Mouse (Mus musculus): ENCODE data around the gene Spats2. TPM values are rescaled to one million over a fixed set of nuclear protein-coding genes. Genes with fewer than 3 reads are reported as not detected.

Gene Spats2
- polyA plus RNA-seq, 1 experiment from 2014 or later = 23.8 TPM

- no peak overlapping the region; the same call in 1 of the 2 replicates for H3K27ac ChIP-seq
- H3K36me3 ChIP-seq = no peaks in the 10 kb centered on the region
- ATAC-seq = no peak
- H3K4me3 ChIP-seq = peak overlapping the region; percentile 38
- 32% methylated on average over 3 of the region's 3 CpGs for WGBS (ENCODE audit: insufficient replicate concordance)
- peak overlapping the region; percentile 66 for H3K4me2 ChIP-seq
- H3K27me3 ChIP-seq (replicated peaks) = peaks cover 68% of the 10 kb centered on the region
- no peaks in the 10 kb centered on the region for H3K9me3 ChIP-seq (replicated peaks)
- peaks cover 25% of the 10 kb centered on the region for H3K4me1 ChIP-seq
- H3K9ac ChIP-seq = 0 out of 2 replicates have a peak overlapping the region, but pooled peaks have one; percentile 48
These were observed 25.7 kb upstream of the Spats2 start for GRCm38 (mm10) chr15:99099984-99100383.

- H3K27me3 ChIP-seq (replicated peaks) = peaks cover 19% of the 10 kb centered on the region
- H3K9ac ChIP-seq = no peak overlapping the region
- H3K27ac ChIP-seq = no peak overlapping the region
- WGBS (ENCODE audit: insufficient replicate concordance) = 38% methylated on average over 7 of the region's 7 CpGs
- no peak overlapping the region for H3K4me2 ChIP-seq
- ATAC-seq = no peak
- H3K9me3 ChIP-seq (replicated peaks) = no peaks in the 10 kb centered on the region
- H3K4me1 ChIP-seq = 0 out of 2 replicates have a peak, but pooled peaks cover 3% of the 10 kb centered on the region
- no peak overlapping the region for H3K4me3 ChIP-seq
- H3K36me3 ChIP-seq = peaks cover 8% of the 10 kb centered on the region; the same call in 1 of the 2 replicates
These were observed 20.5 kb upstream of the Spats2 start for GRCm38 (mm10) chr15:99105238-99105637.

DNA sequence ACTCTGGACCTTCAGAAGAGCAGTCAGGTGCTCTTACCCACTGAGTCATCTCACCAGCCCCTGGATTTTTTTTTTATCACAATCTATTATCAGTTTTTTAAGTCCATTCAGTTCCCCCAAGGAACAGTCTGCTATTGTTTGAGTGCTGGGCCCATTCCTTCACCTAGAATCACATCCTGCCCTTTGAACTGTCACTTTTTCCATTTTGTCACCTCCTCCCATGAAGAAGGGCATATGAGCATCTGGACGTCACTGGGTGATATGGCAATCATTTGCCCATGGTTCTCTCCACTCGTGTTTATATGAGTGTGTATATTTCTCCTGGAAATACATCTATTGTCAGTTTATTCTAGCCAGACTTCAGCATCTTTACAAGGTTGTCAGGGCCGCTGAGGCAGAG, 17.9 kb upstream of the Spats2 start:
- WGBS (ENCODE audit: insufficient replicate concordance) = 65% methylated on average over 3 of the region's 3 CpGs
- Histone ChIP-seq H3K4me1 (peaks cover 12% of the 10 kb centered on the region; the same call in 1 of the 2 replicates), H3K27me3 (replicated peaks) (0 out of 2 replicates have a peak, but pooled peaks cover 6% of the 10 kb centered on the region), H3K9ac (no peak overlapping the region), H3K4me2 (no peak overlapping the region), H3K36me3 (peaks cover 8% of the 10 kb centered on the region; the same call in 1 of the 2 replicates), H3K4me3 (no peak overlapping the region), H3K27ac (no peak overlapping the region), H3K9me3 (replicated peaks) (no peaks in the 10 kb centered on the region)
- ATAC-seq = no peak

DNA sequence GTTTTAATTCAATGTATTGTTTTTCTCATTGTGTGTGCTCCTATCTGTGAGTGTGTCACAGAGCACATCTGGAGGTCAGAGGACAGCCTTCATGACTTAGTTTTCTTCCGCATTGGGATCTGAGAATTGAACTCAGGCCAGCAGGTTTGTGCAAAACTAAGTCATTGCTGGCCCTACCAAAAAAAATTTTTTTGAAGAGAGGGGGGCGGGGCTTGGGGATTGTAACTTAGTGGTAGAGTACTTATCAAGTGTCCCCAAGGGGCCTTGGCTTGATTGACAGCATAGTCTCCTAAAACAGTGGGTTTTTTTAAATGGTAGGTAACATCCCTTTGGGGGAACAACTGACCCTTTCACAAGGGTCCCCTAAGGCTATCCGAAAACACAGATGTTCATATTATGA, 14.6 kb upstream of the Spats2 start:
- Histone ChIP-seq H3K4me3 (no peak overlapping the region), H3K4me2 (no peak overlapping the region), H3K9ac (no peak overlapping the region), H3K36me3 (peaks cover under 1% of the 10 kb centered on the region; the same call in 1 of the 2 replicates), H3K9me3 (replicated peaks) (no peaks in the 10 kb centered on the region), H3K27me3 (replicated peaks) (0 out of 2 replicates have a peak, but pooled peaks cover 2% of the 10 kb centered on the region), H3K4me1 (peaks cover 28% of the 10 kb centered on the region), H3K27ac (no peak overlapping the region)
- no peak for ATAC-seq
- 65% methylated on average over 3 of the region's 3 CpGs for WGBS (ENCODE audit: insufficient replicate concordance)

GRCm38 (mm10) chr15:99111809-99112208, 13.9 kb upstream of the Spats2 start:
- no peak for ATAC-seq
- no peak overlapping the region for H3K4me2 ChIP-seq
- H3K4me1 ChIP-seq = peaks cover 31% of the 10 kb centered on the region
- H3K36me3 ChIP-seq = no peaks in the 10 kb centered on the region
- 0 out of 2 replicates have a peak, but pooled peaks cover 2% of the 10 kb centered on the region for H3K27me3 ChIP-seq (replicated peaks)
- no peak overlapping the region for H3K4me3 ChIP-seq
- H3K9ac ChIP-seq = no peak overlapping the region
- 56% methylated on average over 4 of the region's 4 CpGs for WGBS (ENCODE audit: insufficient replicate concordance)
- H3K27ac ChIP-seq = no peak overlapping the region
- no peaks in the 10 kb centered on the region for H3K9me3 ChIP-seq (replicated peaks)

DNA sequence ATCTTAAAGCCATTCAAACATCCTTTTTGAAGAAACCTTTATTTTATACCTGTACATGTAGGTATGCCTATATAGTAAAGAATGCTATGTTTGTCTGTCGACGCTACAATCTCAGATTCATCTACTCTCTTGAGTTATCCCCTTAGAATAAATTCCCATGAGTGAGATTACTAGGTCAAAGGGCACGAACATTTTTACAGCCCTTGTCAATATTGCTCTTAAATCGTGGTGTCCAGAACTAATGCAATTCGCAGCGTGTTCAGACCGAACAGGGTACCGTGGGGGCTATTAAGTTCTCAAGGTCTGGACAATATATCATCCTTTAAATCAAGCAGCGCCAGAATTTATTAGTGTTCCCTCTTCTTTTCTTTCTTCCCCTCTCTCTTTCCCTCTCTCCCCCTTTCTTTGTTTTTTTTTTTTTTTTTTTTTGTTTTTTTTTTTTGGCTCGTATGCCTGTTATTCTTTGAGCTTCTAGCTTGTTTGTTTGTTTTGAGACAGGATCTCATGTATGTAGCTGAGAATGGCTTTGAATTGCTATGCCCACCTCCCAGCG, 12.8 kb upstream of the Spats2 start:
- Histone ChIP-seq H3K36me3 (no peaks in the 10 kb centered on the region), H3K4me3 (peak overlapping the region; percentile 38; the same call in 1 of the 2 replicates), H3K4me1 (peaks cover 31% of the 10 kb centered on the region), H3K9ac (no peak overlapping the region), H3K4me2 (peak overlapping the region; percentile 66), H3K27ac (no peak overlapping the region), H3K9me3 (replicated peaks) (no peaks in the 10 kb centered on the region), H3K27me3 (replicated peaks) (0 out of 2 replicates have a peak, but pooled peaks cover 2% of the 10 kb centered on the region)
- ATAC-seq = no peak
- 62% methylated on average over 11 of the region's 11 CpGs for WGBS (ENCODE audit: insufficient replicate concordance)

GRCm38 (mm10) chr15:99113396-99113975, 12.2 kb upstream of the Spats2 start:
- H3K27ac ChIP-seq = no peak overlapping the region
- ATAC-seq = peak; percentile 57; the same call in 1 of the 2 replicates
- no peak overlapping the region for H3K9ac ChIP-seq
- WGBS (ENCODE audit: insufficient replicate concordance) = 2% methylated on average over 9 of the region's 9 CpGs
- H3K27me3 ChIP-seq (replicated peaks) = 0 out of 2 replicates have a peak, but pooled peaks cover 2% of the 10 kb centered on the region
- no peaks in the 10 kb centered on the region for H3K36me3 ChIP-seq
- peak overlapping the region; percentile 66 for H3K4me2 ChIP-seq
- H3K4me3 ChIP-seq = peak overlapping the region; percentile 38
- H3K4me1 ChIP-seq = peaks cover 31% of the 10 kb centered on the region
- no peaks in the 10 kb centered on the region for H3K9me3 ChIP-seq (replicated peaks)

DNA sequence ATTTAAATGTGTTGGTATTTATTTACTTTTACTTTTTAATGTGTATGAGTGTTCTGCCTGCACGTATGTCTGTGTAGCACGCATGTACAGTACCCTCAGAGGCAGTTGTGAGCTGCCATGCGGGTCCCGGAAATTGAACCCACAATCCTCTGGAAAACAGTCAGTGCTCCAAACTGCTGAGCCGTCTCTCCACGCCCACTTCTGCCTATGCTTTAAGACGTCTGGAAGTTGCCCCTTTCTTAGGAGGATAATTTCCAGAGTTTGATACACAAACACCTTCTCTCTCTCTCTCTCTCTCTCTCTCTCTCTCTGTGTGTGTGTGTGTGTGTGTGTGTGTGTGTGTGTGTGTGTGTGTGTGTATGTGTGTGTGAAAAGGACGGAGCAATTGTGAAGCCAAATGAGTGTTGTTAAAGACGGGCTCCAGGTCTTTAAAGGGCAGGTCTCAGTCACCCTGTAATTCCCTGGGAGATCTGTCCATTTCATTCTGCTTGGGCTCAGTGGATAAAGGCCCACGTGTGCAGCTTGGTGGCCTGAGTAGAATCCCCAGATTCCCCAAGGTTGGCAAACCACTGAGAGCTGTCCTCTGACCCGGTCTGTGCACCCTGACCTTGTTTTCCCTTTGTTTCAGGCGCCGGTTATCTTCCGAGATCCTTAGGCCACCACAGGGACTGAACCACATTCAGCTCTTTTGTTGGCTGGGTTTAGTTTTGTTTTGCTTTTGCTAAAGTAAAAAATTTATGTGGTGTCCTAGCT, 11.2 kb upstream of the Spats2 start:
- H3K36me3 ChIP-seq = no peaks in the 10 kb centered on the region
- no peak overlapping the region for H3K4me3 ChIP-seq
- ATAC-seq = no peak
- peaks cover 31% of the 10 kb centered on the region for H3K4me1 ChIP-seq
- WGBS (ENCODE audit: insufficient replicate concordance) = 54% methylated on average over 14 of the region's 14 CpGs
- no peak overlapping the region for H3K9ac ChIP-seq
- H3K4me2 ChIP-seq = no peak overlapping the region
- H3K27me3 ChIP-seq (replicated peaks) = 0 out of 2 replicates have a peak, but pooled peaks cover 2% of the 10 kb centered on the region
- H3K27ac ChIP-seq = peak overlapping the region; percentile 11; the same call in 1 of the 2 replicates
- no peaks in the 10 kb centered on the region for H3K9me3 ChIP-seq (replicated peaks)

GRCm38 (mm10) chr15:99115065-99115423, 10.7 kb upstream of the Spats2 start:
- Histone ChIP-seq H3K4me3 (no peak overlapping the region), H3K27ac (no peak overlapping the region; the same call in 1 of the 2 replicates), H3K4me2 (no peak overlapping the region), H3K9me3 (replicated peaks) (no peaks in the 10 kb centered on the region), H3K27me3 (replicated peaks) (0 out of 2 replicates have a peak, but pooled peaks cover 2% of the 10 kb centered on the region), H3K4me1 (peaks cover 31% of the 10 kb centered on the region), H3K9ac (no peak overlapping the region), H3K36me3 (no peaks in the 10 kb centered on the region)
- ATAC-seq = no peak
- 56% methylated on average over 7 of the region's 7 CpGs for WGBS (ENCODE audit: insufficient replicate concordance)

GRCm38 (mm10) chr15:99116539-99116938, 9.2 kb upstream of the Spats2 start:
- Histone ChIP-seq H3K27me3 (replicated peaks) (peaks cover 9% of the 10 kb centered on the region), H3K9ac (no peak overlapping the region), H3K4me2 (0 out of 2 replicates have a peak overlapping the region, but pooled peaks have one; percentile 3), H3K4me1 (peaks cover 36% of the 10 kb centered on the region), H3K4me3 (no peak overlapping the region), H3K27ac (no peak overlapping the region), H3K36me3 (no peaks in the 10 kb centered on the region), H3K9me3 (replicated peaks) (no peaks in the 10 kb centered on the region)
- ATAC-seq = no peak
- 30% methylated on average over 11 of the region's 11 CpGs for whole genome bisulfite sequencing (ENCODE audit: insufficient replicate concordance)

GRCm38 (mm10) chr15:99120814-99121213, 4.9 kb upstream of the Spats2 start:
- Histone ChIP-seq H3K4me1 (peaks cover 28% of the 10 kb centered on the region), H3K36me3 (no peaks in the 10 kb centered on the region), H3K9ac (no peak overlapping the region), H3K27ac (no peak overlapping the region), H3K4me3 (no peak overlapping the region), H3K9me3 (replicated peaks) (no peaks in the 10 kb centered on the region), H3K27me3 (replicated peaks) (peaks cover 9% of the 10 kb centered on the region), H3K4me2 (peak overlapping the region; percentile 25)
- WGBS (ENCODE audit: insufficient replicate concordance) = 9% methylated on average over 11 of the region's 11 CpGs
- ATAC-seq = no peak

DNA sequence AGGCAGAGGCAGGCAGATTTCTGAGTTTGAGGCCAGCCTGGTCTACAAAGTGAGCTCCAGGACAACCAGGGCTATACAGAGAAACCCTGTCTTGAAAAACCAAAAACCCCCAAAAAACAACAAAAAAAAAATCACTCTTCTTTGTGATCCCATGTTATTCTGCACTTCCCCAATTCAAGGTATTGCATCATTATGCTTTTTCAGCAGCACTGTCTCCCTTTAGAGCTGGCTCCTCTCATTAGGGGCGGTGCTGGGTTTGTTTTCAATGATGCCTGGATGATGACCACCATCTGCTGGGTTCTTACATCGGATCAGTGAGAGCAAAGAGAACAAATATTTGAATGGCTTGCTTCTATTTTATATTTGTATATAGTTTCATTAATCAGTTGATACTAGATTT, 3.1 kb upstream of the Spats2 start:
- Histone ChIP-seq H3K27ac (no peak overlapping the region), H3K4me3 (no peak overlapping the region), H3K27me3 (replicated peaks) (peaks cover 13% of the 10 kb centered on the region), H3K9ac (no peak overlapping the region), H3K9me3 (replicated peaks) (no peaks in the 10 kb centered on the region), H3K4me1 (peaks cover 33% of the 10 kb centered on the region), H3K36me3 (no peaks in the 10 kb centered on the region), H3K4me2 (no peak overlapping the region)
- ATAC-seq = no peak
- 72% methylated on average over 2 of the region's 2 CpGs for WGBS (ENCODE audit: insufficient replicate concordance)

All from liver, embryonic 12.5 days (tissue).